Mouse (Mus musculus) Muller cell, postnatal 12 days (primary cell): Measurements from ENCODE around the gene Prune1.
A peak's percentile ranks its signal among the peaks of the same experiment; 100 is the strongest.

Experiments used
- DNase-seq: peaks from one replicate; pipeline ENCODE4 v3.0.0-alpha.2; 2015; ENCODE audit errors: inconsistent ontology term

Prune1 gene

DNA sequence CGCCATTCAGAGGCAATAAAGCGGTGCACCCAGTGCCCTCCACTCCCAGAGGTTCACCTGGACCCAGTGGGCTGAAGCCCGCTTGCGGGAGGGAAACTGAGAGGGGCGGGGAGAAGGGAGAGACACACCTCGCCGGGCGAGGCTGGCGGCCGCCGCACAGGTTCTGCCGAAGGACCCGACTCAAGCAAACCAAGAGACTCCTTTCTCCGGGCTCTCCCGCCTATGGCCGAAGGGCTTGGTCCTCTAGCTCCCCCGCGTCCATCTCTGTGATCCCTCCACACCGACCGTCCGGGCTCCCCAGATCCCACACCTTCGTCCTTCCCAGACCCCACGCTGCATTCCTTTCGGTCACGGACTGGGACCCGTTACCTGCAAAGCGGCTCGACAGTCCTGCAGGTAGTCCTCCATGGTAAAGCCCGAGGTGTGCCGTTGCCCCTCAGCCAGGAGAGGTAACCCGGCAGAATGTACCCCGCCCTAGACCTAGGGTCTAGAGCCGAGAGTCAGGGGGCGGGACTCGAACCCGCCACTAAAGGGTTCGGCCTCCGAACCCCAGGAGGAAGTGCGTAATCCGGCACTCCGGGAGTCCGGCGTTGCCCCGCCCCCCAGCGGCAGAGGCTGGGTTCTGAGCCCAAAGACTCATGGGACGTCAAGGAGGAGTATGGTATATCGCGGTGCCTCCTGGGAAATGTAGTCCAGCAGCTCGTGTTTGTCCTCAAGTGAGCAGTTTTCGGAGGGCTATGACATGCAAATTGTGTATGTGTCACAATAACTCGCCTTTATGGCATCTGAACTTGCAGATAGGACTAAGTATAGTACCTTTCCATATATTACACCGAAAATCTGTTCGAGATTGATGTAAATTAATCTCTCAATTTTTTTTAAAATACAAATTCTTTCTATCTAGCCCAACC lies at the start of gene Prune1, which contains the start of gene Mindy1:
Gene Prune1 (minus strand): TSS at position 861 of the 911 bp plus-strand sequence.
Gene Mindy1 (plus strand): TSS at position 130 of the 911 bp plus-strand sequence.
- peak; percentile 98 for DNase-seq

- no peak for DNase-seq
These were observed 49.7 kb upstream of the Prune1 start for GRCm38 (mm10) chr3:95331528-95331927.

DNA sequence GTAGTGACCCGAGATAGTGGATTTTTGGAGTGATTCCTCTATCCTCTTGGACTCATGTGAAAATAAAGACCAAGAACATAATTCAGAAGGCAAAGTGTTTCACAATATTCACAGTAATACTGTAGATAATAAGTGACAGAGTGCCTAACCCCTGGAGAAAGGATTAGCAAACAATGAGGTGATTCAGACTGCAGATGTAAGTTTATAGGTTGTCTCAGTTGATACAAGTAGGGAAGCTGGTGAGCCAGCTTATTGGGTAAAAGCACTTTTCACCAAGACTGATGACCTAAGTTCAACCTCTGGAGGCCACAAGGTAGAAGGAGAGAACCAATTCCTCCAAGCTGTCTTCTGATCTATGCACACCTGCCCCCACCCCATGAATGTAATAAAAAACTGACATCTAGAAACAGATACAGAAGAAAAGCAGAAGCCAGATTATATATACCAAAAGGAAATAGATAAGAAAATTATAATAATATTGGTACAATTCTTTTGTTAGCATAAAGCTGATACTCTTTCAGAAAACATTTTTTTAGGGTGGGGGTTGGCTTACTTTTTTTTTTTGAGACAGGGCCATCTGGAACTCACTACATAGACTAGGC lies 47.0 kb upstream of the Prune1 start:
- DNase-seq = no peak

DNA sequence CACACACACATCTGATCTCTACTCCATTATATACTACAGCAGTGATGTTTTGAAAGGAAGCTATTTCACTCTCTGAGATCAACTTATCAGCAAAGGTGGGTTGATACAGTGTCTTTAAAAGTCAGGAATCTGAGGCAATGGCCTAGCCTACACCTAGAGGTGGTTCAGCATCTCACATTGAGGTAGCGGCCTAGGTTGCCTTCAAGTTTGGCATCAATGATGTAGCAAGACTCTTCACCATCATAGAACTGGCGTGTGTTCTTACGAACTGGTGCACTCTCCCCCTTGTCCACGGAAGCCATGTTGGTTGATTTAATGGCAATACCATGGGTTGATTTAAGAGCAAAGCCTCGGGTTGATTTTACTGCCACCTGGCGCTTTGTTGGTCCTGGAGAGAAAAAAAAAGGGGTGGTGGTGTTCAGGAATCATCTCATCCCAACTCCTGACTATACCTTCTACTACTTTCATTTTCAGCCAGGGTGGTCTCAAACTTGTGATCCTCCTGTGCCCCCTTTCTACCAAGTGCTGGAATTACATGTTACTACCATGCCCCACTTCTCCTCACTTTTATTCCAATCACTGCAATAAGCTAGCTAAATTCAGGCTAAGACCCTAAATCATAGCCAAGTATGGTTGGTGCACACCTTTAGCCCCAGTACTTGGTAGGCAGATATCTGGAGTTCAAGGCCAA lies 42.7 kb upstream of the Prune1 start:
- no peak for DNase-seq

GRCm38 (mm10) chr3:95323429-95323828 lies 41.6 kb upstream of the Prune1 start:
- DNase-seq = no peak

- DNase-seq = no peak
These were observed 38.1 kb upstream of the Prune1 start for GRCm38 (mm10) chr3:95319701-95320625.

DNA sequence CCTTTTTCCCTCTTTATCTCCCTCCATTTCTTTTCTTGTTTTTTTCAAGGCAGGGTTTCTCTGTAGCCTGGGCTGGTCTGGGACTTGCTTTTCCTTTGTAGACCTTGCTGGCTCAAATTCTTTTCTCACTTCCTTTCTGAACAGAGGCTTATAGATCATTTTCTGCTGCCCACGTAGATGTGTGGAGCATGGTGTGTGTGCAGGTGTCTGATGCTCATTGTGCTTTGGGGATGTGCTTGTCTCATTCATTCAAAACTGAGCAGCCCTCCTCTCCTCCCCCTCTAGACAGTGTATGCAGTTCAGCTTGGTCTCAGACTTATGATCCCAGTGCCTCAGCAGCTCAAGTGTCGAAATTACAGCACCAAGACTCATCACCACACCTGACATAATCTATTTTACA lies 37.2 kb upstream of the Prune1 start:
- no peak for DNase-seq

- DNase-seq = peak; percentile 61
These were observed 36.7 kb upstream of the Prune1 start for GRCm38 (mm10) chr3:95318548-95318947.

DNA sequence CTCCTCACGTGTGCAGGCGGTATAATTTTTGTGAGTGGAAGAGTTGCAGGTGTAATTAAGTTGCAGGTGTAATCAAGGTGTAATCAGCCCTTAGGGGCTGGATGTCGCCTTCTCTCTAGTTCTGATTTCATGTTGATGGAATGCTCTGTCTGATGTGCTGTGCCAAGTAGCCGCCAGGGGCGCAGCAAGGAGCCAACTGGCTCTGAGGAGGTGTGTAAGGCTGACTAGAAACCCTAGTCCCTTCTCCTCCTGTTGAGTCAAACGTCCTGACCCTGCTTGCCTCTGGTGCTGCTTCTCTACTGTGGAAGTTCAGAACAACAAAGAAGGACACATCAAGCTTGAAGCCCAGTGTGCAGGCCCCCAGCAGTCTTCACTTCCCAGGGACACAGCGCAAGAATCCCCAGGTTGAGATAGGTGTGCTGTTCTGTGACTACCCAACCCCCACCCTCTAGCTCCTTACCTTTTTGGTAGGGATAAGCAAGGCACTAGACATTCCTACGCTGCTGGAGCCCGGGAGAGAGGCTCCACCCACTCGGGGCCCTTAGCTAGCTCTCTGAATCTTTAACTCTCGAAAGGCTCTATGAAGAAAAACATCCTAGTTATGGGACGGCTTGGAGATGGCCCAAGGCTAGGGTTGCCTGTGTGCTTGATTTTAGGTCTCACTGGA lies 35.7 kb upstream of the Prune1 start:
- peak; percentile 51 for DNase-seq

DNA sequence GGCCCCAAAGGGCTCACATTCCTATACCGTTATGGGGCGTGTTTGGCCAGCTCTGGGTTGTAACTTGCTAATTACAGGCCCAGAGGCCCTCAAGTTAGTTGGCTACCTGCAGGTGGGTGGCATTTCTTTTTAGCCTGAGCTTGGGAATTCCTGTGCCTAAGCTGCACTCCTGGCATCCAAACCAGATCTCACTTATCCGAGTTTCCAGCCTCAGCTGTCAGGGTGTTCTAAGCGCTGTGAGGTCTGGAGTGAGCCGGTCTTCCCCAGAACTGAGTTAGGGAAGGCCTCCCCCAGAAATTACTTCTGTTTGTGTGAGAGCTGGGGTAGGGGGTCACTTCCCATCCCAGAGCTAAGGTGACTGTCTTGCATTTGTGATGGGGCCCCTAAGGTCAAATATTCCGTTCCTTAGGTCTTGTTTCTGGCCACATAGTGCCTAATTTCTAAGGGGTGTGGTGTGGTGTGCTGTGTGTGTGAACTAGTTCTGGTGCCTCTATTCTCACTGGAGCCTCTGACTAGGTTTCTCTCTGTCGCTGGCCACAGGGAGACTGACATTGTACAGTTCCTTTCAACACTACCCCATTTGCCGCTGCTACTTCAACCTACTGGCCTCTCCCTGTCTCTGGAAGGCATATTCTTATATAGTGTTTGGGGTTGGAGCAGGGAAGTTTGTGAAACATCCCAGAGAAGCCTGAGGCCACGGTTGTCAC lies 34.1 kb upstream of the Prune1 start:
- no peak for DNase-seq

GRCm38 (mm10) chr3:95315094-95315843 lies 33.4 kb upstream of the Prune1 start:
- DNase-seq = peak; percentile 96

DNA sequence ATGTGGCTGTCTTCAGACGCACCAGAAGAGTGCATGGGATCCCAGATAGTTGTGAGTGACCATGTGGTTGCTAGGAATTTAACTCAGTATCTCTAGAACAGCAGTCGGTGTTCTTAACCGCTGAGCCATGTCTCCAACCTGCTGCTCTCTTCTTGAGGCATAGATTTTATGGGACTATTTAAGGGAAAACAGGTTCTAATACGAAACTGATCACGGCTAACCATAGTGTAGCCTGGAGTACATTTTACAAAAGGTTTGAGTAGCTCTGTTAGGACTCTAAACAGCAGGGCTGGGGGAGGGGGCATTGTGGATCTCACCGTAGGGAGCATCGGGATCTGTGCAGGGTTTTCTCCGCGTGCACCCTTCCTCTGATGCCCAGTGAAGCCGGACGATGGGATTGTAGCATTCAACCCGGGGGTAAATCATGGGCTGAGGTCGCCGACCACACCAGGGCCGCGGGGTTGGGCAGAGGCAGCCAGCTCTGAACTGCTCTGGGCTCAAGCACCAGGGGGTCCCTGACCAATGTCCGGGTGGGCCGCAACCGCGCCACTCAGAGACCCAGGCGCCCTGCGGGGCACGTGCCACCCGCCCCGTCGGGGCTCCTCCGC lies 32.7 kb upstream of the Prune1 start, which contains the start of gene Cers2:
Gene Cers2 (plus strand): TSS at position 306 of the 608 bp plus-strand sequence.
- no peak for DNase-seq

GRCm38 (mm10) chr3:95314075-95314474 lies 32.2 kb upstream of the Prune1 start:
- DNase-seq = no peak

- no peak for DNase-seq
These were observed 31.6 kb upstream of the Prune1 start for GRCm38 (mm10) chr3:95313476-95313875.

DNA sequence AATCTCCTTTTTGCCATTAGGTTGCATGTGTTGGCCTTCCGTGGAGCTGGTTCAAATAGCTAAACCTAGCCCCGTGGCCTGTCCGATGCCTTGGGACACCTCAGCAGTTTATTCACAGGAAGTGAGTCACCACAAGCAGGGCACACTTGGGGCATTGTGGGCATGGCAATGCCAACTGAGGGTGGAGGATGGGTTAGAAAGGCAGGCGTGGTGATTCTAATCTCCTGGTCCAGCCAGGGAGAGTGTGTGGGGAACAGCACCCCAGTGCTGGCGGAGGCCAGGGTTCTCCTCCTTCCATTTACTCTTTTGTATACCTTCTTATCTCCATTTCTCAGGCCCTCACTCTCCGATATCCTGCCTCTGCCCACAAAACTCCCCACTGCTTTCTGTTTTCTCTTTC lies 30.7 kb upstream of the Prune1 start:
- peak; percentile 56 for DNase-seq

- DNase-seq = peak; percentile 58
These were observed 29.3 kb upstream of the Prune1 start for GRCm38 (mm10) chr3:95310968-95311882.

GRCm38 (mm10) chr3:95310496-95310895 lies 28.6 kb upstream of the Prune1 start:
- no peak for DNase-seq

DNA sequence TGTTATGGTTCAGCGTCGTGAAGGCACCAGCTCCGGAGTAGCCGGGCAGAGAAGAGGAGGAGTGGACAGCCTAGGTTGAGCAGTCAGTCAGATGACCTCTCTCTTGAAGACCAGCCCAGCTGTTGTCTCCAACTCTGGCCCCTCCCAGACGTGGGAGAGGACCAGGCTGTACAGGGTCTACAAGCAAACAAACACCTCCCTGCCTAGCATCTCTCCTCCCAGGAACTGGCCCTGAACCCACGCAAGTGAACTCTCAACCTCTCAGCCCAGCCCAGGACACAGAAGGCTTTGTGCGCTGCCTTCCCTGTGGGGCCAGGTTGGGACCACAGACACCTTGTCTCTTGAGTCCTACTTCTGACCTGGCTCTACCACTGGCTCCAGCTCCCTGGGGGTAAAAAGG lies 25.2 kb upstream of the Prune1 start, which contains the start of gene Anxa9:
Gene Anxa9 (minus strand): TSS at position 77 of the 400 bp plus-strand sequence.
- DNase-seq = no peak
